Mouse (Mus musculus) limb, embryonic 11.5 days (tissue): Measurements from ENCODE around the gene Dbndd1. TPM values are rescaled to one million over a fixed set of nuclear protein-coding genes. Genes with fewer than 3 reads are reported as not detected.
A peak's percentile ranks its signal among the peaks of the same experiment; 100 is the strongest.
"Not testable (repeated sequence)": the region's sequence is repeated elsewhere in the genome, so short reads cannot be mapped to it uniquely, and the experiment has no call there.

Experiments used
- ATAC-seq: fragments of 200-750 bp; cut with Nextera tagmentation; 2 replicates; pipeline ENCODE4 v1.8.0; 2017; ENCODE audit warnings: low read depth; ENCODE audit not compliant: insufficient number of reproducible peaks, low FRiP score, low TSS enrichment
- DNase-seq: peaks from one replicate; pipeline ENCODE4 v3.0.0-alpha.2; 2015; ENCODE audit warnings: low spot score
- H3K27ac ChIP-seq: fragments of 300-500 bp; sonication (generic); replicated peaks from 2 replicates; pipeline ENCODE4 v1.5.1; 2014; ENCODE audit warnings: low read depth, mild to moderate bottlenecking, low read length
- H3K27me3 ChIP-seq: fragments of 300-500 bp; sonication (generic); 2 replicates; pipeline ENCODE4 v1.6.1; 2014; ENCODE audit warnings: mild to moderate bottlenecking, low read length, mixed read lengths; ENCODE audit not compliant: control insufficient read depth, insufficient read depth
- H3K36me3 ChIP-seq: fragments of 300-500 bp; sonication (generic); 2 replicates; pipeline ENCODE4 v1.6.1; 2014; ENCODE audit warnings: mild to moderate bottlenecking, low read length, moderate library complexity, mixed read lengths; ENCODE audit not compliant: control insufficient read depth, insufficient read depth
- H3K4me1 ChIP-seq: fragments of 300-500 bp; sonication (generic); 2 replicates; pipeline ENCODE4 v1.6.1; 2014; ENCODE audit warnings: low read length, mixed read lengths; ENCODE audit not compliant: control insufficient read depth, insufficient read depth
- H3K4me2 ChIP-seq: fragments of 300-500 bp; sonication (generic); 2 replicates; pipeline ENCODE4 v1.6.1; 2014; ENCODE audit warnings: low read depth, mild to moderate bottlenecking, moderate library complexity; ENCODE audit not compliant: severe bottlenecking
- H3K4me3 ChIP-seq: fragments of 300-500 bp; sonication (generic); 2 replicates; pipeline ENCODE4 v1.5.1; 2014; ENCODE audit warnings: low read depth, low read length
- H3K9ac ChIP-seq: fragments of 300-500 bp; sonication (generic); 2 replicates; pipeline ENCODE4 v1.6.1; 2014; ENCODE audit warnings: mild to moderate bottlenecking, low read length
- H3K9me3 ChIP-seq: fragments of 300-500 bp; sonication (generic); 2 replicates; pipeline ENCODE4 v1.6.1; 2016; ENCODE audit warnings: low read length; ENCODE audit not compliant: control insufficient read depth
- WGBS: fragments of 180-500 bp; shearing (Covaris S2); extraction: QIAGEN DNeasy Blood & Tissue Kit; methylation state at CpG from one replicate; pipeline ENCODE4 v1.1.7; 2014; 5-methylcytosine and 5-hydroxymethylcytosine counted together
- polyA plus RNA-seq: library from polyadenylated mRNA; unstranded; fragments of >200 nt; fragmentation: Nextera tagmentation; extraction: Ambion mirVana; gene quantifications from 2 replicates; pipeline ENCODE4 v1.2.1, GENCODE M21; 2014

The Dbndd1 gene
- polyA plus RNA-seq, 1 experiment from 2014 or later = 9.8 TPM

DNA sequence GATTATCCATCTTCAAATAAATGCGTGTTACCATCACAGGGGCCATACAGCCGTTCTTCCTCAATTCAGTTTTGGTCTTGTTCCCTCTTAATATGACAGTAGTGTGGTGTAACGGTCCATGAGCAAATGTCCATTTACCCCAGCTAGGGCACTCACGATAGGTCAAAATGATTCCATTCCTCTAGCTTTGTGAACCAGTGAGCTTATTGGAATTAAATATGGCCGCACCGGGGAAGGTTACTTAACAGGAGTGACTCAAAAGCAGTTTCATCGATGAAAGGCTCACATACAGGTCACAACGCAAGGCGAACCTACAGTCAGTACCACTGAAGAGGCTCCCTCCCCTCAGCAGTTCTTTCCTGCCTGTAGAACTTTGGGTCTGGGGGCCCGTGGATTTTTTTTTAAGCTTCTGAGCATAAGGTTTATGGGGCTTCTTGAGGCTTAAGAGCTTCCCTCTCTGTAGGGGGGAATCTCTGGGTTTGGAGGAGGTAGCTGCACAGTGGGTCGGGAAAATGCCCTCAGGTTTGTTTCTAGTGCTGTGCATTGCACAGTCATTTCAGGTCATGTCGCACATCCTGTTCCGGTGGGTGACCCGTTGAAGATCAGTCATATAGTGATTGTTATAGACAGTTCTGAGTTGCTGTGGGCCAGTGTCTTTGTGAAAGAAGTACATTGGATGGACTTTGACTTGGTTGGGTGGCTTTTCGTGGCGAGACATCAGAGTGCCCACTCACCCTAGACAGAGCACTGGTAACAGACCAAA lies 36.6 kb downstream of the Dbndd1 start:
- H3K4me1 ChIP-seq = peaks cover 9% of the 10 kb centered on the region
- peak overlapping the region; percentile 86 for H3K4me2 ChIP-seq
- no peak overlapping the region for H3K27ac ChIP-seq
- peak overlapping the region; percentile 76 for H3K4me3 ChIP-seq
- peak overlapping the region; percentile 75 for H3K9ac ChIP-seq
- no peaks in the 10 kb centered on the region for H3K27me3 ChIP-seq
- H3K36me3 ChIP-seq = no peaks in the 10 kb centered on the region; the same call in 1 of the 2 replicates
- DNase-seq = no peak
- no peaks in the 10 kb centered on the region for H3K9me3 ChIP-seq
- 37% methylated on average over 16 of the region's 16 CpGs for WGBS
- ATAC-seq = no peak

DNA sequence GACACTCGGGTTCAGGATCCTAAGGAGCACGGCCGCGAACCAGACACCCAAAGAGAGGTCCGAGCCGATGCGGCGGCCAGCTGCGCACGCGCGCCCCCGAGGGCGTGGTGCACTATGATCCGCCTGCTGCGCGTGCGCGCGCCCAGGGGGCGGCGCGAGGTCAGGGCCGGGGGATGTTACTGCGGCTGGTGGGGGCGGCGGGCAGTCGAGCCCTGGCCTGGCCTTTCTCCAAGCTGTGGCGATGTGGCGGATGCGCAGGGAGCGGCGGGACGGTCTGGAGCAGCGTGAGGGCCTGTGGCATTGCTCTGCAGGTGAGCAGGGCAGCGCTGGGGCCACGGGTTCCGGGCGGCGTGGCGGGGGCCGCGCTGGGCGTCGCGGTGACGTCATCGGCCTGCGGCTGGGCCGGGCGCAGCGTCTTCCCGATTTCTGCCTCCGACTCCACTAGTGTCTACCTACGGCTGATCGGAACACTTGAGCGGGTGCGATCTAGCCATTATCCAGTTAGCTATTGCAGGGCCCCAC lies 37.5 kb downstream of the Dbndd1 start, which contains the start of gene Afg3l1:
Gene Afg3l1 (plus strand): TSS at position 167 of the 522 bp plus-strand sequence.
- Histone ChIP-seq H3K4me2 (peak within 1 kb of the TSS; percentile 86), H3K9me3 (no peaks in the 10 kb centered on the region), H3K4me3 (peak within 1 kb of the TSS; percentile 76), H3K27ac (peak within 1 kb of the TSS; percentile 81), H3K9ac (peak within 1 kb of the TSS; percentile 75), H3K36me3 (no peaks in the 10 kb centered on the region; the same call in 1 of the 2 replicates), H3K4me1 (peaks cover 9% of the 10 kb centered on the region), H3K27me3 (no peaks in the 10 kb centered on the region)
- peak; percentile 91 for ATAC-seq
- WGBS = under 1% methylated on average over 57 of the region's 58 CpGs
- peak; percentile 94 for DNase-seq

DNA sequence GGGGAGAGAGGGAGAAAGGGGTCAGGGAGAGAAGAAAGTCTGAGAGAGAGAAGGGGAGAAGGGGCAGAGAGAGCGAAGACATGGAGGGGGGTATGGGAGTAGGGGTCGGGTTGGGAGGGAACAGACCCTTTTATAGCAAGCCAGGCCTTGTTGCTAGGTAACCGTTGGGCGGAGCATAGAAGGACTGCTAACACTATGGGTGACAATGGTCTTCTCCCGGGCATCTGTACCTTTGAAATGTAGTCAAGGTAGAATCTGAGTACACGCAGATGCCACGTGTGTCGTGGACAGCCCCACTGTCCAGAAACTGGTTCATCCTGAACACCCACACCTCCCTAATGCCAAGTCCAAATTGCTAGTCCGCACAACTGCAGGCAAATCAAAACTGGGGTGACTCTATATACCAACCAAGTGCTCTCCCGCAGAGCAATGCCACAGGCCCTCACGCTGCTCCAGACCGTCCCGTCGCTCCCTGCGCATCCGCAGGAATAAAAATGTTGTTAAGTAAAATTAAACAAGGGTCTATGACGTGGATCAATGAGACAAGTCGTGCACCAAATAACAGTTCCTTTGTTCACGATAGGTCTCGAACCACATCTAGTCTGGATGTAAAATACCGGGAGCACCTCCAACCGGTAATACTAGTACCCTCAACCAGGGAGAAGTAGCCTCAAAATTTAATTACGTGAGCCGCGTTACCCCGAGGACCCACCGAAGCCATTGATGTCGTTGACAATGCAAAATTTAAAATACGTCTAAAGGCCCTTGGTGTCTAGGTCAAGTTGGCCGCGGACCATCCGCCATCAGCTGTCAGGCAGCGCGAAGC lies 38.1 kb downstream of the Dbndd1 start:
- no peaks in the 10 kb centered on the region for H3K9me3 ChIP-seq
- DNase-seq = peak; percentile 32
- no peaks in the 10 kb centered on the region for H3K27me3 ChIP-seq
- H3K9ac ChIP-seq = peak overlapping the region; percentile 75
- ATAC-seq = 0 out of 2 replicates have a peak, but pooled peaks have one; percentile 51
- H3K4me2 ChIP-seq = peak overlapping the region; percentile 86
- H3K4me3 ChIP-seq = peak overlapping the region; percentile 76
- WGBS = 10% methylated on average over 34 of the region's 34 CpGs
- H3K36me3 ChIP-seq = no peaks in the 10 kb centered on the region; the same call in 1 of the 2 replicates
- no peak overlapping the region for H3K27ac ChIP-seq
- peaks cover 9% of the 10 kb centered on the region for H3K4me1 ChIP-seq

DNA sequence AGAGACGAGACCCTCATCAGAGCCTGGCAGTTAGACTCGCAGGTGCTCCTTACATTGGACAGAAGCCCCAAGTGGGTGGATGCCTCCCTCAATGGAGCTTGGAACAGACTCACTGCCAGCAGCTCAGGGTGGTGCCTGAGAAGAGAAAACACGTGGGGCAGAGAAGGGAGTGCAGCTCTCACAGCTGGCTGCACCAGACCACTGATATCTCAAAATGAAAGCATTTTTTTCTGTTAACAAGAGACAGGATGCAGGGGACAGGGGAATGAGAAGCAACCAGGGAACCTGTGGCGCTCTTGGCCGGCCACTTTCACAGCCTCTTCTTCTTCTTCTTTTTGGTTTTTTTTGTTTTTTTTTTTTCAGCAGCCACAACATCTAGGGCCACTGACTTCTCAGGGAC lies 40.7 kb downstream of the Dbndd1 start:
- not testable (repeated sequence) for H3K4me3 ChIP-seq, ATAC-seq, H3K9me3 ChIP-seq, H3K4me2 ChIP-seq, DNase-seq, H3K4me1 ChIP-seq, H3K27me3 ChIP-seq, H3K36me3 ChIP-seq, H3K9ac ChIP-seq, H3K27ac ChIP-seq
- WGBS = 70% methylated on average over 5 of the region's 5 CpGs

DNA sequence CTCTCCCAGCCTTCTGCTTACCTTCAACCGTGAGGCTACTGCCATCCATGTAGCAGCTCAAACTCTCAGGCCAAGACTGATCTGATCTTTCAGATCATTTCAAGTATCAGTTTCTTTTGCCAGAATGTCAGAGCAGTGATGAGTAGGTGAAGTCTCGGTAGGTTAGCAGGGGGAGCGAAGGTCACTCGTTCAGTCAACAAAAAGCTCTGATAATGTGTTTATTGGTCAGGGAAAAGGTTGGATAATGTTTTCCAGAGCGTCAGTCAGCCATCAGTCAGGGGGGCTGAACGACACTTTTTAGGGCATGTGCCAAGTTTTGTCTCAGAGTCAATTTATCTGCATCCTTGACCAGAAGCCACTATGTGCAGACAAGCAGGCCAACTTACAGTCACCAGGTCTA lies 42.3 kb downstream of the Dbndd1 start:
- not testable (repeated sequence) for H3K27ac ChIP-seq, ATAC-seq, H3K4me1 ChIP-seq, H3K4me2 ChIP-seq, H3K36me3 ChIP-seq, H3K9ac ChIP-seq, H3K27me3 ChIP-seq, H3K9me3 ChIP-seq, H3K4me3 ChIP-seq, DNase-seq
- 63% methylated on average over 6 of the region's 6 CpGs for WGBS

DNA sequence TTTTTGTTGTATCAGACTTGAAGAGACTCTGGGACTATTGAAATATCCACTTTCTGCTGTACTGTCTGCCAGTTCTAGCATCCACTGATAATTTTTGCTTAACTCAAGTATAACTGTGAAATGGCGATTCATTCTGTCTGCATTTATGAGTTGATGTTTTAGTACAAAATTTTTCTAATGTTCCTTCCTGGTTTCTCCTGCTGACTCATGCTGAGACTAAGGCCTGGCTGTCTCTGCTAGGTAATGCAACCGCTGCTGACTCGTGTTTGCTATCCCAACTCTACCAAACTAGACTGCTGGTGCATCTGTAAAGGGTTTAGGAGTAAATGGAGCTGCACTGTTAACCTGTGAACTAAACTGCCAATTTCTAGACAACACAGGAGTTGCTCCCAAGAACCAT lies 47.8 kb downstream of the Dbndd1 start:
- ATAC-seq (no peak), DNase-seq (no peak)
- H3K9ac ChIP-seq = no peak overlapping the region
- no peak overlapping the region for H3K4me2 ChIP-seq
- no peak overlapping the region for H3K27ac ChIP-seq
- no peaks in the 10 kb centered on the region for H3K4me1 ChIP-seq
- 76% methylated on average over 3 of the region's 3 CpGs for WGBS
- no peaks in the 10 kb centered on the region for H3K27me3 ChIP-seq
- H3K4me3 ChIP-seq = no peak overlapping the region
- no peaks in the 10 kb centered on the region for H3K9me3 ChIP-seq
- H3K36me3 ChIP-seq = no peaks in the 10 kb centered on the region

DNA sequence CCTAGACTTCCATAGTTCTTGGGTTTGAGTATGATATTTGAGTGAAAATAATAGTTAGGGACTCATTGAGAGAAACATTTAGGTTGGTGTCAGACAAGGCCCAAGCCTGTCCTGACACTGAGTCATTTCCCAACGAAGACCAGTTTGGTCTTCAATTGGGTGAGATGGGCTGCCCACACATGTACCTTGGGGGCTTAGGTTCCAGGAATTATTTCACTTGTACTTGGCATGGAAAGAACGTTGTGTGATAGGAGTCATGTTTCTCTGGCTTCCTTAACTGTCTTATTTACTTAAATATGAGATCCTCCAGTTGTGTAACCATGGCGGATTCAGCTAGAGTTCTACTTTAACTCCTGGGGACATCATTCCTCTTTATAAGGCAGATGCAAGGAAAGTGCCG lies 51.6 kb downstream of the Dbndd1 start:
- ATAC-seq (no peak), DNase-seq (no peak)
- no peaks in the 10 kb centered on the region for H3K27me3 ChIP-seq
- WGBS = 79% methylated on average over 4 of the region's 4 CpGs
- H3K9me3 ChIP-seq = no peaks in the 10 kb centered on the region
- no peak overlapping the region for H3K9ac ChIP-seq
- peaks cover 6% of the 10 kb centered on the region; the same call in 1 of the 2 replicates for H3K36me3 ChIP-seq
- H3K4me2 ChIP-seq = no peak overlapping the region
- H3K27ac ChIP-seq = no peak overlapping the region
- H3K4me1 ChIP-seq = no peaks in the 10 kb centered on the region
- no peak overlapping the region for H3K4me3 ChIP-seq
